Mouse (Mus musculus): ENCODE measurements around the gene Tspan32.

GRCm38 (mm10) chr7:142995630-142996338, 9.1 kb upstream of the Tspan32 start:
- TF ChIP-seq CTCF (conservative IDR thresholded peaks at IDR 0.05; ENCODE audit: insufficient read depth, insufficient read length, low read depth, low read length) = no peak
- no peak for TF ChIP-seq POLR2A (IDR thresholded peaks at IDR 0.05; ENCODE audit: low read depth, low read length)
